Mouse (Mus musculus): ENCODE results near the gene Sh2d3c.

Sh2d3c gene

GRCm38 (mm10) chr2:32724832-32725790, 4.3 kb downstream of the Sh2d3c start:
- no peak for DNase-seq (ENCODE audit: low spot score)

GRCm38 (mm10) chr2:32727435-32727834, 6.6 kb downstream of the Sh2d3c start:
- DNase-seq (ENCODE audit: low spot score), result peak; percentile 59

GRCm38 (mm10) chr2:32728463-32728862, 7.6 kb downstream of the Sh2d3c start:
- DNase-seq (ENCODE audit: low spot score), result no peak

- no peak for DNase-seq (ENCODE audit: low spot score)
Observed at GRCm38 (mm10) chr2:32729547-32729946, 8.7 kb downstream of the Sh2d3c start.

- no peak for DNase-seq (ENCODE audit: low spot score)
Observed at GRCm38 (mm10) chr2:32730854-32731253, 10.0 kb downstream of the Sh2d3c start.

GRCm38 (mm10) chr2:32731911-32732310, 11.1 kb downstream of the Sh2d3c start:
- DNase-seq (ENCODE audit: low spot score), result no peak

GRCm38 (mm10) chr2:32732695-32733094, 11.8 kb downstream of the Sh2d3c start:
- no peak for DNase-seq (ENCODE audit: low spot score)

GRCm38 (mm10) chr2:32734480-32734879, 13.6 kb downstream of the Sh2d3c start:
- DNase-seq (ENCODE audit: low spot score), result no peak

- DNase-seq (ENCODE audit: low spot score), result no peak
Observed at GRCm38 (mm10) chr2:32734933-32735332, 14.1 kb downstream of the Sh2d3c start.

- DNase-seq (ENCODE audit: low spot score), result no peak
Observed at GRCm38 (mm10) chr2:32736306-32736829, 15.5 kb downstream of the Sh2d3c start.

- DNase-seq (ENCODE audit: low spot score), result no peak
Observed at GRCm38 (mm10) chr2:32737008-32737407, 16.2 kb downstream of the Sh2d3c start.

- no peak for DNase-seq (ENCODE audit: low spot score)
Observed at GRCm38 (mm10) chr2:32739311-32739710, 18.5 kb downstream of the Sh2d3c start.

GRCm38 (mm10) chr2:32740916-32741272, 20.0 kb downstream of the Sh2d3c start, which contains the start of gene 6330409D20Rik:
Gene 6330409D20Rik (minus strand): TSS chr2:32741016.
- DNase-seq (ENCODE audit: low spot score), result no peak

- no peak for DNase-seq (ENCODE audit: low spot score)
Observed at GRCm38 (mm10) chr2:32741273-32742172, 20.7 kb downstream of the Sh2d3c start.

GRCm38 (mm10) chr2:32742173-32742531, 21.3 kb downstream of the Sh2d3c start:
- no peak for DNase-seq (ENCODE audit: low spot score)

GRCm38 (mm10) chr2:32744272-32744982, 23.6 kb downstream of the Sh2d3c start:
- no peak for DNase-seq (ENCODE audit: low spot score)

GRCm38 (mm10) chr2:32749082-32749481, 28.2 kb downstream of the Sh2d3c start:
- no peak for DNase-seq (ENCODE audit: low spot score)

GRCm38 (mm10) chr2:32750199-32750598, 29.3 kb downstream of the Sh2d3c start:
- DNase-seq (ENCODE audit: low spot score), result no peak

- DNase-seq (ENCODE audit: low spot score), result no peak
Observed at GRCm38 (mm10) chr2:32750887-32751664, 30.2 kb downstream of the Sh2d3c start.

- DNase-seq (ENCODE audit: low spot score), result no peak
Observed at GRCm38 (mm10) chr2:32751665-32752033, 30.8 kb downstream of the Sh2d3c start.

- no peak for DNase-seq (ENCODE audit: low spot score)
Observed at GRCm38 (mm10) chr2:32752181-32752580, 31.3 kb downstream of the Sh2d3c start.

Measured in ovary, postnatal 10 days (tissue).